Mouse (Mus musculus) liver, embryonic 14.5 days (tissue): ENCODE measurements around the gene Thoc3. TPM values are rescaled to one million over a fixed set of nuclear protein-coding genes. Genes with fewer than 3 reads are reported as not detected.
A peak's percentile ranks its signal among the peaks of the same experiment; 100 is the strongest.
"Not testable (repeated sequence)": the region's sequence is repeated elsewhere in the genome, so short reads cannot be mapped to it uniquely, and the experiment has no call there.

Experiments used
- ATAC-seq: fragments of 200-750 bp; cut with Nextera tagmentation; 2 replicates; pipeline ENCODE4 v1.8.0; 2017; ENCODE audit warnings: moderate number of reproducible peaks, mild to moderate bottlenecking, moderate library complexity; ENCODE audit not compliant: insufficient read depth
- DNase-seq, 3 experiments: peaks; one replicate each; pipeline ENCODE4 v3.0.0-alpha.2; 2012 to 2013; ENCODE audit warnings: low read depth in 3 of 3, low spot score in 3 of 3
- H3K27ac ChIP-seq: fragments of 300-500 bp; sonication (generic); 2 replicates; pipeline ENCODE4 v1.5.1; 2014; ENCODE audit warnings: moderate library complexity, mild to moderate bottlenecking, control low read depth, inconsistent platforms
- H3K27me3 ChIP-seq: fragments of 300-500 bp; sonication (generic); 2 replicates; pipeline ENCODE4 v1.6.1; 2014; ENCODE audit warnings: mild to moderate bottlenecking, low read length, moderate library complexity; ENCODE audit not compliant: control insufficient read depth, insufficient read depth
- H3K36me3 ChIP-seq: fragments of 300-500 bp; sonication (generic); replicated peaks from 2 replicates; pipeline ENCODE4 v1.6.1; 2014; ENCODE audit warnings: low read depth; ENCODE audit not compliant: control insufficient read depth, insufficient read depth
- H3K4me1 ChIP-seq, 2 experiments: fragments of 200-500 bp in 1 of 2; fragments of 300-500 bp in 1 of 2; sonication (generic) in 1 of 2; replicated peaks; 2 replicates each; pipeline ENCODE4 v1.6.1; 2012 to 2014; ENCODE audit warnings: antibody characterized with exemption in 1 of 2, inconsistent platforms in 1 of 2, low read length in 1 of 2; ENCODE audit not compliant: control insufficient read depth in 2 of 2, insufficient read depth in 2 of 2
- H3K4me2 ChIP-seq: fragments of 300-500 bp; sonication (generic); 2 replicates; pipeline ENCODE4 v1.6.1; 2014; ENCODE audit warnings: low read depth, mild to moderate bottlenecking, control low read depth, moderate library complexity
- H3K4me3 ChIP-seq, 2 experiments: fragments of 200-500 bp in 1 of 2; fragments of 300-500 bp in 1 of 2; sonication (generic) in 1 of 2; 2 replicates each; pipeline ENCODE4 v1.5.1; 2012 to 2014; ENCODE audit warnings: low read depth in 2 of 2, low read length in 2 of 2, mild to moderate bottlenecking in 2 of 2, control low read depth in 1 of 2, inconsistent platforms in 1 of 2, moderate library complexity in 1 of 2; ENCODE audit not compliant: insufficient read depth in 1 of 2
- H3K9ac ChIP-seq: fragments of 300-500 bp; sonication (generic); replicated peaks from 2 replicates; pipeline ENCODE4 v1.6.1; 2014; ENCODE audit warnings: mild to moderate bottlenecking, control low read depth, moderate library complexity
- H3K9me3 ChIP-seq: fragments of 300-500 bp; sonication (generic); 2 replicates; pipeline ENCODE4 v1.6.1; 2016; ENCODE audit warnings: low read length, mixed read lengths; ENCODE audit not compliant: control insufficient read depth
- CTCF ChIP-seq: IDR thresholded peaks from 2 replicates; pipeline ENCODE4 v1.5.1; 2016; ENCODE audit warnings: antibody characterized with exemption, low read depth, control low read depth
- EP300 ChIP-seq: IDR thresholded peaks from 2 replicates; pipeline ENCODE4 v1.6.1; 2016; ENCODE audit warnings: antibody characterized with exemption, low read depth
- WGBS: fragments of 180-500 bp; shearing (Covaris S2); extraction: QIAGEN DNeasy Blood & Tissue Kit; methylation state at CpG from one replicate; pipeline ENCODE4 v1.1.7; 2014; ENCODE audit not compliant: insufficient replicate concordance; 5-methylcytosine and 5-hydroxymethylcytosine counted together
- polyA plus RNA-seq, 2 experiments: library from polyadenylated mRNA; depleted of rRNA in 1 of 2; stranded (reverse) in 1 of 2; unstranded in 1 of 2; fragments of >200 nt; fragmentation: Nextera tagmentation in 1 of 2; extraction: Ambion mirVana in 1 of 2; gene quantifications; 2 replicates each; pipeline versions ENCODE4 v1.2.1 to v1.2.3; 2012 to 2014

The Thoc3 gene
- polyA plus RNA-seq, 2 experiments: 15.7 to 48.4 TPM

GRCm38 (mm10) chr13:54503278-54503603, 34.6 kb upstream of the Thoc3 start:
- Histone ChIP-seq H3K9ac (peak overlapping the region; percentile 45), H3K27me3 (no peaks in the 10 kb centered on the region; the same call in 1 of the 2 replicates), H3K4me2 (peak overlapping the region; percentile 99), H3K36me3 (no peaks in the 10 kb centered on the region), H3K27ac (no peak overlapping the region), H3K4me3 (peak overlapping the region; percentile 46 to 73), H3K4me1 (peaks cover 7 to 15% of the 10 kb centered on the region in 2 experiments; a peak in 3 of 4 replicates), H3K9me3 (no peaks in the 10 kb centered on the region)
- TF ChIP-seq CTCF (0 out of 2 replicates have a peak, but pooled peaks have one; percentile 11), EP300 (no peak)
- WGBS: 3% methylated on average over 14 of the region's 14 CpGs
- DNase-seq (no peak), ATAC-seq (peak; percentile 45)

GRCm38 (mm10) chr13:54501957-54502690, 33.5 kb upstream of the Thoc3 start:
- no peaks in the 10 kb centered on the region; the same call in none of the 2 replicates for H3K27me3 ChIP-seq
- H3K36me3 ChIP-seq: no peaks in the 10 kb centered on the region
- DNase-seq (no peak), ATAC-seq (no peak)
- H3K9me3 ChIP-seq: no peaks in the 10 kb centered on the region
- 18% methylated on average over 3 of the region's 3 CpGs for WGBS
- TF ChIP-seq CTCF (no peak), EP300 (no peak)
- H3K4me1 ChIP-seq: peaks cover 7 to 15% of the 10 kb centered on the region in 2 experiments; a peak in 3 of 4 replicates
- no peak overlapping the region for H3K4me2 ChIP-seq
- no peak overlapping the region for H3K4me3 ChIP-seq
- no peak overlapping the region for H3K27ac ChIP-seq
- no peak overlapping the region for H3K9ac ChIP-seq

GRCm38 (mm10) chr13:54501352-54501751, 32.7 kb upstream of the Thoc3 start:
- Histone ChIP-seq H3K4me2 (no peak overlapping the region), H3K27ac (no peak overlapping the region), H3K9ac (no peak overlapping the region), H3K36me3 (no peaks in the 10 kb centered on the region), H3K4me1 (peaks cover 7 to 15% of the 10 kb centered on the region in 2 experiments; a peak in 3 of 4 replicates), H3K9me3 (no peaks in the 10 kb centered on the region), H3K27me3 (no peaks in the 10 kb centered on the region; the same call in none of the 2 replicates), H3K4me3 (no peak overlapping the region)
- WGBS: 53% methylated on average over 2 of the region's 2 CpGs
- TF ChIP-seq EP300: no peak
- TF ChIP-seq CTCF: no peak
- ATAC-seq (no peak), DNase-seq (no peak)

GRCm38 (mm10) chr13:54499551-54499950, 30.9 kb upstream of the Thoc3 start:
- WGBS: 68% methylated on average over 7 of the region's 7 CpGs
- not testable (repeated sequence) for H3K36me3 ChIP-seq, DNase-seq, ATAC-seq, H3K9me3 ChIP-seq, H3K4me3 ChIP-seq, H3K27ac ChIP-seq, H3K27me3 ChIP-seq, H3K9ac ChIP-seq, H3K4me2 ChIP-seq
- peaks cover 4 to 12% of the 10 kb centered on the region in 2 experiments; a peak in 3 of 4 replicates for H3K4me1 ChIP-seq

GRCm38 (mm10) chr13:54491381-54491780, 22.7 kb upstream of the Thoc3 start:
- Histone ChIP-seq H3K9ac (no peak overlapping the region), H3K4me3 (no peak overlapping the region), H3K27ac (no peak overlapping the region), H3K27me3 (no peaks in the 10 kb centered on the region), H3K36me3 (no peaks in the 10 kb centered on the region), H3K4me1 (no peaks in the 10 kb centered on the region), H3K9me3 (no peaks in the 10 kb centered on the region), H3K4me2 (no peak overlapping the region)
- 63% methylated on average over 6 of the region's 6 CpGs for WGBS
- DNase-seq (no peak), ATAC-seq (no peak)
- TF ChIP-seq EP300: no peak
- TF ChIP-seq CTCF: no peak
